Mouse (Mus musculus) hindbrain, embryonic 12.5 days (tissue): ENCODE results near the gene Upk1b. TPM values are rescaled to one million over a fixed set of nuclear protein-coding genes. Genes with fewer than 3 reads are reported as not detected.

Source experiments
- ATAC-seq: fragments of 200-750 bp; cut with Nextera tagmentation; 2 replicates; pipeline ENCODE4 v1.8.0; 2017; ENCODE audit warnings: moderate TSS enrichment; ENCODE audit not compliant: low FRiP score
- H3K27ac ChIP-seq: fragments of 300-500 bp; sonication (generic); 2 replicates; pipeline ENCODE4 v1.5.1; 2016; ENCODE audit warnings: mild to moderate bottlenecking
- H3K27me3 ChIP-seq: fragments of 300-500 bp; sonication (generic); 2 replicates; pipeline ENCODE4 v1.6.1; 2016; ENCODE audit warnings: mild to moderate bottlenecking
- H3K36me3 ChIP-seq: fragments of 300-500 bp; sonication (generic); 2 replicates; pipeline ENCODE4 v1.6.1; 2016; ENCODE audit warnings: mild to moderate bottlenecking
- H3K4me1 ChIP-seq: fragments of 300-500 bp; sonication (generic); 2 replicates; pipeline ENCODE4 v1.6.1; 2016
- H3K4me2 ChIP-seq: fragments of 300-500 bp; sonication (generic); replicated peaks from 2 replicates; pipeline ENCODE4 v1.6.1; 2016; ENCODE audit warnings: mild to moderate bottlenecking
- H3K4me3 ChIP-seq: fragments of 300-500 bp; sonication (generic); 2 replicates; pipeline ENCODE4 v1.5.1; 2016; ENCODE audit warnings: mild to moderate bottlenecking
- H3K9ac ChIP-seq: fragments of 300-500 bp; sonication (generic); 2 replicates; pipeline ENCODE4 v1.6.1; 2016; ENCODE audit warnings: mild to moderate bottlenecking, moderate library complexity
- H3K9me3 ChIP-seq: fragments of 300-500 bp; sonication (generic); replicated peaks from 2 replicates; pipeline ENCODE4 v1.6.1; 2016; ENCODE audit warnings: mild to moderate bottlenecking
- WGBS: fragments of 180-500 bp; shearing (Covaris S2); methylation state at CpG from one replicate; pipeline ENCODE4 v1.1.7; 2016; 5-methylcytosine and 5-hydroxymethylcytosine counted together
- polyA plus RNA-seq: library from polyadenylated mRNA; unstranded; fragments of >200 nt; fragmentation: Nextera tagmentation; extraction: Ambion mirVana; gene quantifications from 2 replicates; pipeline ENCODE4 v1.2.1, GENCODE M21; 2016

Gene Upk1b
- polyA plus RNA-seq, 1 experiment from 2014 or later = 3.8 TPM

DNA sequence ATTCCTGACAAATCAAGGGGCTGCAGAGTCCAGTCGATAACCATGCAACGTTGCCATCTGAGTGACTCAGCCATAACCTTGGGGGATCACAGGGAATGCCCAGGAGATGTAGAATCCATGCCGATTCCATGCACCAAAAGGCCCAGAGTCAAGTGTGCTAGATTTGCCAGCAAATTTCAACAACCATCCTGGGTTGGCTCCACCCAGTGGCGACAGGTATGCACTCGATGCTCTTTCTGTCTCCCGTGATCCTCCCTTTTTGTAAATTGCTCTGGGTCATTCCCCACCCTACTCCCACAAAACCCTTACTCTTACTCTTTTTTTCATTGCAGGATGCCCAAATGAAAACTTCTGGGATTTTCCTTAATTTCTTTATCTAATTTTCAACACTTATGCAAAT is 23.8 kb downstream of the Upk1b start:
- no peaks in the 10 kb centered on the region for H3K27me3 ChIP-seq
- H3K9me3 ChIP-seq = no peaks in the 10 kb centered on the region
- no peak overlapping the region for H3K4me3 ChIP-seq
- H3K4me2 ChIP-seq = no peak overlapping the region
- no peaks in the 10 kb centered on the region for H3K36me3 ChIP-seq
- peaks cover 6% of the 10 kb centered on the region; the same call in 1 of the 2 replicates for H3K4me1 ChIP-seq
- 61% methylated on average over 6 of the region's 6 CpGs for WGBS
- no peak overlapping the region for H3K9ac ChIP-seq
- ATAC-seq = no peak
- no peak overlapping the region for H3K27ac ChIP-seq

DNA sequence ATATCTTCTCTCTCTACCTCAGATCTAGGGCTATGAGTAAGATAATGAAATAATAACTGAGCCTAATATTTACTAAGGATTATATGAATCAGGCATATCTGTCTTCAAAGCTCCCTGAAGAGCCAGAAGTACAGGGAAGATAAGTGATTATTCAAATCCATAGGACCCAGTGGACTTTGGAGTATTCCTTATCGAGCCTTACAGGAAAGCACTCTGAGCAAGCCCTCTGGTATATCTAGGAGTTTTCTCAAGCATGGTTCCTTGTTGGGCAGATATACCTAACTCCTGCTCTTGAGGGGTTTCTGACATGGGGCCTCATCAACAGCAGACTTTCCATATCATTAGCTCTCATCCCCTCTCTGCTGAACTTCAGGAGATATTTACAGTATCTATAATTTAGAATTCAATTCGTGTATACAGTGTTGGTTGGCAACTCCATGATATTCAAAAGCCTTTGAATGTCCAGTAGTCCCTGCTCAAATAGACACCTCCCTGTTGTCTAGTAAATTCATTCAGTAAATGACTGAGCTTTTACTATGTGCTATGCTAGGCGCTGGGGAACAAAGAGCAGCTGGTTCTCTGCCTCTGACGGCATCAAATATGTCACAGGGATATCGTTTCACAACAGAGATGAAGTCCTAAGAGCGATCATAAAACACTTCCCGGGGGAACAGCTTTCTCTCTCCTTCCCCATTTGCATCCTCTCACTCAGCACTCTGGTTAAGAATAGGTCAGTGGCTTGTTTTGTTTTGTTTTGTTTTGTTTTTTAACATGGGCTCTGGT is 25.0 kb downstream of the Upk1b start:
- H3K9ac ChIP-seq = no peak overlapping the region
- no peak overlapping the region for H3K4me2 ChIP-seq
- no peaks in the 10 kb centered on the region for H3K27me3 ChIP-seq
- H3K4me1 ChIP-seq = peaks cover 6% of the 10 kb centered on the region; the same call in 1 of the 2 replicates
- H3K4me3 ChIP-seq = no peak overlapping the region
- 69% methylated on average over 7 of the region's 7 CpGs for WGBS
- H3K27ac ChIP-seq = no peak overlapping the region
- H3K9me3 ChIP-seq = no peaks in the 10 kb centered on the region
- no peaks in the 10 kb centered on the region for H3K36me3 ChIP-seq
- no peak for ATAC-seq

- no peaks in the 10 kb centered on the region for H3K27me3 ChIP-seq
- ATAC-seq = no peak
- no peak overlapping the region for H3K4me2 ChIP-seq
- WGBS = 50% methylated on average over 12 of the region's 12 CpGs
- no peaks in the 10 kb centered on the region for H3K9me3 ChIP-seq
- H3K36me3 ChIP-seq = peaks cover 11% of the 10 kb centered on the region; the same call in 1 of the 2 replicates
- H3K9ac ChIP-seq = no peak overlapping the region
- H3K4me1 ChIP-seq = peaks cover 6% of the 10 kb centered on the region; the same call in 1 of the 2 replicates
- H3K4me3 ChIP-seq = no peak overlapping the region
- H3K27ac ChIP-seq = no peak overlapping the region
Measured at GRCm38 (mm10) chr16:38772906-38773496, 27.1 kb downstream of the Upk1b start.

DNA sequence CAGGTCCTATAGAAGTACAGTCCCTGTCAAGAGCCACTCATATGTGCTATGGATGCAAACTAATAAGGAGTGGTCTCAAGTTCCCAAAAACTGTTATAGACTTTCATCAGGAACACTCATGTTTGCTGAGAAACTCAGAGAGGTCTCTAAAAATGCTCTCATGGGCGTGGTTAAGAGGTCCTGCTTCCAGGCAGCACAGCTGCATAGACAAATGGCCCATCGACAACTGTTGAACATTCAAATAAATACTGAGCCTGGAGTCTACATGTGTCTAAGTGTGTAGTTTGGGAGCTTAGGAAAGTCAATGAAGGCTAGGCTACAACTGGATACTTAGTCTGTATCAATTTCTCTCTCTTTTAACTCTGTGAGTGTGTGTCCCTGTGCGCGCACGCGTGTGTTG is 29.0 kb downstream of the Upk1b start:
- ATAC-seq = no peak
- 95% methylated on average over 6 of the region's 6 CpGs for WGBS
- Histone ChIP-seq H3K27me3 (no peaks in the 10 kb centered on the region), H3K4me1 (peaks cover 6% of the 10 kb centered on the region; the same call in 1 of the 2 replicates), H3K4me2 (no peak overlapping the region), H3K9ac (no peak overlapping the region), H3K27ac (no peak overlapping the region), H3K4me3 (no peak overlapping the region), H3K36me3 (peaks cover 17% of the 10 kb centered on the region; the same call in 1 of the 2 replicates), H3K9me3 (no peaks in the 10 kb centered on the region)

- H3K9me3 ChIP-seq = no peaks in the 10 kb centered on the region
- no peak overlapping the region for H3K4me2 ChIP-seq
- WGBS = 89% methylated on average over 9 of the region's 9 CpGs
- H3K36me3 ChIP-seq = peaks cover 17% of the 10 kb centered on the region; the same call in 1 of the 2 replicates
- no peak overlapping the region for H3K9ac ChIP-seq
- H3K27me3 ChIP-seq = no peaks in the 10 kb centered on the region
- peaks cover 6% of the 10 kb centered on the region; the same call in 1 of the 2 replicates for H3K4me1 ChIP-seq
- no peak for ATAC-seq
- no peak overlapping the region for H3K27ac ChIP-seq
- H3K4me3 ChIP-seq = no peak overlapping the region
Measured at GRCm38 (mm10) chr16:38769529-38769928, 30.6 kb downstream of the Upk1b start.

DNA sequence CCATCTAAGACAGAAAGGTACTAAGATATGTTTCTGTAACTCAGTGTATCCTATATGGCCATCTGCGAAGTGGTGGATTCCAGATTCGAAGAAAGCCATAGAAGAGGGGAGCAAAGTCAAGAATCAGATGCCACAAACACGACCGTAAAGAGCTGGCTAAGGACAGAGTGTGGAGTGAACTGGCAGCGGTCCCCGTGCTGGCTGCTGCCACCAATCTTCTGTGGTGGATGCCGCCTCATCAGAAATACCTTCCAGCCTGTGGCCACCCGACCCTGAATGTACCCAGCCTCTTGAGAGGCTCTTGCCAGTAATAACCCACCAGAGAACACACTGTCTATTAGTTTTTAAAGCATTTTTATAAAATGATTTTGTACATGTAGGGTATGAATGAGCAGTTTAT is 31.7 kb downstream of the Upk1b start:
- peaks cover 6% of the 10 kb centered on the region; the same call in 1 of the 2 replicates for H3K4me1 ChIP-seq
- H3K27ac ChIP-seq = no peak overlapping the region
- peaks cover 17% of the 10 kb centered on the region; the same call in 1 of the 2 replicates for H3K36me3 ChIP-seq
- no peak overlapping the region for H3K4me2 ChIP-seq
- ATAC-seq = no peak
- H3K27me3 ChIP-seq = no peaks in the 10 kb centered on the region
- H3K9ac ChIP-seq = no peak overlapping the region
- no peaks in the 10 kb centered on the region for H3K9me3 ChIP-seq
- H3K4me3 ChIP-seq = no peak overlapping the region
- WGBS = 95% methylated on average over 8 of the region's 8 CpGs

- Histone ChIP-seq H3K4me3 (no peak overlapping the region), H3K27me3 (no peaks in the 10 kb centered on the region), H3K4me1 (no peaks in the 10 kb centered on the region), H3K9ac (no peak overlapping the region), H3K9me3 (no peaks in the 10 kb centered on the region), H3K36me3 (peaks cover 21% of the 10 kb centered on the region; the same call in 1 of the 2 replicates), H3K27ac (no peak overlapping the region), H3K4me2 (no peak overlapping the region)
- WGBS = 87% methylated on average over 8 of the region's 8 CpGs
- ATAC-seq = no peak
Measured at GRCm38 (mm10) chr16:38767761-38768160, 32.4 kb downstream of the Upk1b start.

- no peak for ATAC-seq
- Histone ChIP-seq H3K9ac (no peak overlapping the region), H3K27ac (no peak overlapping the region), H3K4me3 (no peak overlapping the region), H3K4me2 (no peak overlapping the region), H3K9me3 (no peaks in the 10 kb centered on the region), H3K27me3 (no peaks in the 10 kb centered on the region), H3K4me1 (no peaks in the 10 kb centered on the region), H3K36me3 (peaks cover 23% of the 10 kb centered on the region; the same call in 1 of the 2 replicates)
- WGBS = 67% methylated on average over 3 of the region's 3 CpGs
Measured at GRCm38 (mm10) chr16:38766671-38767070, 33.5 kb downstream of the Upk1b start.

- no peak overlapping the region for H3K4me3 ChIP-seq
- no peaks in the 10 kb centered on the region for H3K27me3 ChIP-seq
- no peak overlapping the region for H3K9ac ChIP-seq
- no peak overlapping the region for H3K27ac ChIP-seq
- H3K4me1 ChIP-seq = no peaks in the 10 kb centered on the region
- peaks cover 26% of the 10 kb centered on the region for H3K36me3 ChIP-seq
- ATAC-seq = no peak
- H3K4me2 ChIP-seq = no peak overlapping the region
- WGBS = 90% methylated on average over 4 of the region's 4 CpGs
- no peaks in the 10 kb centered on the region for H3K9me3 ChIP-seq
Measured at GRCm38 (mm10) chr16:38763508-38763907, 36.6 kb downstream of the Upk1b start.

DNA sequence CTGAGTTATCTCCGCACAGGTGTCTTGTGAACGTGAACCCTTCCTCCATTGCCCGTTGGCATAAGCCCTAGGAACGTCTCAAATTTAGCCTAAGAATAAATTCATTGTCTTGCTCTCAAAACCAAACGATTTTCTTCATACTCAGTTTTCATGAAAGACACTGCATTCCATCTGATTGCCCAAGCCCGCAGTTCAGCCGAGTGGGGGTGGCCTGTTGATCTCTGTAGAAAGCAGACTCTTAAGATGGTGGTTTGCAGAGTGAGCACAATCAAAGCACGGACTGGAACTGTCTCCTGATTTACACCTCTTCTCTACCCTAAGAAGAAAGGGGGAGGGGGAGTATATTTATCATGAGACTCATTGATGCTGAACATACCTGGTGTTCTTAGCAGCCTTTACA is 37.7 kb downstream of the Upk1b start:
- WGBS = 88% methylated on average over 8 of the region's 8 CpGs
- Histone ChIP-seq H3K4me2 (no peak overlapping the region), H3K36me3 (peaks cover 26% of the 10 kb centered on the region), H3K4me3 (no peak overlapping the region), H3K9me3 (no peaks in the 10 kb centered on the region), H3K27me3 (no peaks in the 10 kb centered on the region), H3K27ac (no peak overlapping the region), H3K9ac (no peak overlapping the region), H3K4me1 (no peaks in the 10 kb centered on the region)
- no peak for ATAC-seq

DNA sequence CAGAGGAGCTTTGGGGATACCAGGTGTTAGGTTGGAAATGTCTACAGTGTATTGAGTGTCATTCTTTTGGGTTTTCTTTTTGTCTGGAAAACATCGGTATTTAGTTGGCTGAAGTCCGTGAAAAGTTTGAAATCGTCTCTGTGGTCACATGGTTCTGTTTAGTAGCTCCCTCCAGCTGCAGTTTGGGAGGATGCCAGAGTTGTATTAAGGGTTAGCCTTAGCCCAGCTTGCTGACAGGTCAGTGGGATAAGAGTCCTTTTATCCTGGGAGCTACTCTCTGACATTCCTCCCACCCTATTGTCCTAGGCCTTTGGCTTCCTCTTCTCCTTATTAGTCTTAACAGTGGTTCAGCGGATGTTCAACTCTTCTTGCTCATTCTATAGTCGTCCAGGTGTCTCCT is 38.2 kb downstream of the Upk1b start:
- Histone ChIP-seq H3K27me3 (no peaks in the 10 kb centered on the region), H3K4me1 (no peaks in the 10 kb centered on the region), H3K4me3 (no peak overlapping the region), H3K36me3 (peaks cover 25% of the 10 kb centered on the region), H3K4me2 (no peak overlapping the region), H3K27ac (no peak overlapping the region), H3K9me3 (no peaks in the 10 kb centered on the region), H3K9ac (no peak overlapping the region)
- 87% methylated on average over 5 of the region's 5 CpGs for WGBS
- no peak for ATAC-seq

GRCm38 (mm10) chr16:38760834-38761375 is 39.2 kb downstream of the Upk1b start:
- H3K9me3 ChIP-seq = no peaks in the 10 kb centered on the region
- H3K27me3 ChIP-seq = no peaks in the 10 kb centered on the region
- ATAC-seq = no peak
- H3K36me3 ChIP-seq = peaks cover 25% of the 10 kb centered on the region
- no peak overlapping the region for H3K9ac ChIP-seq
- no peak overlapping the region for H3K27ac ChIP-seq
- no peak overlapping the region for H3K4me3 ChIP-seq
- H3K4me1 ChIP-seq = no peaks in the 10 kb centered on the region
- WGBS = 90% methylated on average over 6 of the region's 6 CpGs
- no peak overlapping the region for H3K4me2 ChIP-seq
